ENCODE assay signal across 8 mouse cellular contexts in the genomic region with DNA sequence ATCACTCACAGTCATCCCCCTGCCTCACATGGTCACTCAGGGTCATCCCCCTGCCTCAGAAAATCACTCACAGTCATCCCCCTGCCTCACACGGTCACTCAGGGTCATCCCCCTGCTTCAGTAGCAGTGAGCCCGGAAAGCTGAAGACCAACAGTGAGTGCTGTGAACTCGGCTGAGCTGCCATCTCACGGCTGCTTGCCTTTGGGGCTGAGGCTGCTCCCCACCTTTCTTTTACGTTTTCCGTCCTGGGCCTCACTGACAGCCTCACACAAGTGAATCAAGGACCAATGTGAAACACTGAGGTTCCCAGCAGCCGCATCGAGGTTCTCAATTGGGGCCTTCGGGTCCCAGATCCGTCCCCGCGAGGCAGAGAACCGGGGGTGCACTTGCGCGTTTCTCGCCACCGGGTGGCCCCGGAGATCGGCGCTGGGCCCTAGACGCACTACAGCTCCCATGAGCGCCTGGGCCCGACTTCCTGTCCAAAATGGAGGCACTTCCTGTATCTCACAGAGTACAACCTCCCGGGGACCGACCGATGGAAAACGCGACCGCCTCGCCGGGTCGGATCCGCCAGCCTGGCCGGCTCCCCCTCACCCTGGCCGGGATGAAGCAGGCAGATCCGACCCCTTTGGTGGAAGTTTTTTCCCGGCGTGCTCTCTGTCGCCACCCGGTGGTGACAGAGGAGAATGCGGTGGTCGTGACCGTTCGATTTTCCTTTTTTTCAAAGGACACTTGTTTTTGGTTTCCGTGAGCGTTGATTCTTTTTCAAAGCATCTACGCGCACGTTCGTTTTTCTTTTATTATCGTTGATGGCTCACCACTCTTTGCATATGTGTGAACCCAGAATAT. TPM values are rescaled to one million over a fixed set of nuclear protein-coding genes. Genes with fewer than 3 reads are reported as not detected.
DNase-seq lines count a peak whose midpoint lies in the region; ATAC-seq and TF ChIP-seq lines count a peak whose summit lies in the region.
"Not testable (repeated sequence)": the region's sequence is repeated elsewhere in the genome, so short reads cannot be mapped to it uniquely, and the experiment has no call there.

No protein-coding gene starts in this region.

- H3K9ac ChIP-seq in ES-Bruce4 (ENCODE audit: low read depth, poor library complexity, severe bottlenecking), result peak overlapping the region; percentile 2
- peak overlapping the region; percentile 29 for H3K9ac ChIP-seq in forebrain, embryonic 14.5 days (ENCODE audit: low read length)
- H3K9ac ChIP-seq in liver, embryonic 16.5 days (ENCODE audit: low read depth, low read length), result peak overlapping the region; percentile 6
- H3K9ac ChIP-seq in neural tube, embryonic 11.5 days (ENCODE audit: low read length), result not testable (repeated sequence)
- H3K9ac ChIP-seq in stomach, embryonic 16.5 days (ENCODE audit: low read length), result peak overlapping the region; percentile 17

- TF ChIP-seq POLR2A in ES-Bruce4 (IDR thresholded peaks at IDR 0.05; ENCODE audit: insufficient read depth, low read length), result not testable (repeated sequence)

- H3K4me1 ChIP-seq in ES-Bruce4 (ENCODE audit: control insufficient read depth, insufficient read depth, low read length), result peaks cover 13% of the 10 kb centered on the region
- not testable (repeated sequence) for H3K4me1 ChIP-seq in forebrain, embryonic 14.5 days (ENCODE audit: control insufficient read depth, insufficient read depth, low read length); liver, embryonic 16.5 days (ENCODE audit: control insufficient read depth, low read depth, low read length); neural tube, embryonic 11.5 days (ENCODE audit: control insufficient read depth, insufficient read depth, low read length); stomach, embryonic 16.5 days (ENCODE audit: control insufficient read depth, insufficient read depth, low read length)

- H3K9me3 ChIP-seq in ES-Bruce4 (replicated peaks; ENCODE audit: control insufficient read depth, insufficient read depth, low read length, poor library complexity, severe bottlenecking), result not testable (repeated sequence)
- peaks cover 45% of the 10 kb centered on the region for H3K9me3 ChIP-seq in forebrain, embryonic 14.5 days (replicated peaks; ENCODE audit: control insufficient read depth, low read length)
- H3K9me3 ChIP-seq in liver, embryonic 16.5 days (replicated peaks; ENCODE audit: control insufficient read depth, low read length), result peaks cover 44% of the 10 kb centered on the region
- H3K9me3 ChIP-seq in neural tube, embryonic 11.5 days (ENCODE audit: control insufficient read depth, low read length), result peaks cover 43% of the 10 kb centered on the region
- peaks cover 50% of the 10 kb centered on the region for H3K9me3 ChIP-seq in stomach, embryonic 16.5 days (replicated peaks; ENCODE audit: control insufficient read depth, low read length)

- ATAC-seq in forebrain, embryonic 14.5 days, result peak; percentile 89
- peak; percentile 86 for ATAC-seq in liver, embryonic 16.5 days (ENCODE audit: low read depth)
- peak; percentile 90 for ATAC-seq in neural tube, embryonic 11.5 days (ENCODE audit: insufficient read depth, low FRiP score, low TSS enrichment)
- peak; percentile 87 for ATAC-seq in stomach, embryonic 16.5 days (ENCODE audit: insufficient read depth, low FRiP score)

- peak overlapping the region; percentile 24 for H3K4me3 ChIP-seq in ES-Bruce4 (ENCODE audit: low read depth, low read length)
- peak overlapping the region; percentile 19 for H3K4me3 ChIP-seq in forebrain, embryonic 14.5 days (ENCODE audit: low read depth, low read length)
- H3K4me3 ChIP-seq in liver, embryonic 16.5 days (ENCODE audit: low read depth, low read length), result peak overlapping the region; percentile 27
- 0 out of 2 replicates have a peak overlapping the region, but pooled peaks have one; percentile 5 for H3K4me3 ChIP-seq in neural tube, embryonic 11.5 days (ENCODE audit: low read depth, low read length)
- peak overlapping the region; percentile 15 for H3K4me3 ChIP-seq in stomach, embryonic 16.5 days (replicated peaks; ENCODE audit: low read length)

- WGBS in forebrain, embryonic 14.5 days, result 46% methylated on average over 51 of the region's 51 CpGs
- 44% methylated on average over 47 of the region's 51 CpGs for WGBS in liver, embryonic 16.5 days (ENCODE audit: insufficient replicate concordance)
- WGBS in neural tube, embryonic 11.5 days, result 52% methylated on average over 48 of the region's 51 CpGs
- WGBS in stomach, embryonic 16.5 days, result 51% methylated on average over 48 of the region's 51 CpGs

- H3K36me3 ChIP-seq in ES-Bruce4 (ENCODE audit: control insufficient read depth, insufficient read depth, low read length, poor library complexity, severe bottlenecking), result peaks cover 35% of the 10 kb centered on the region
- peaks cover 72% of the 10 kb centered on the region for H3K36me3 ChIP-seq in forebrain, embryonic 14.5 days (ENCODE audit: control insufficient read depth, insufficient read depth, low read length)
- peaks cover 58% of the 10 kb centered on the region for H3K36me3 ChIP-seq in liver, embryonic 16.5 days (ENCODE audit: control insufficient read depth, insufficient read depth)
- peaks cover 41% of the 10 kb centered on the region for H3K36me3 ChIP-seq in neural tube, embryonic 11.5 days (ENCODE audit: control insufficient read depth, insufficient read depth, low read length)
- peaks cover 58% of the 10 kb centered on the region for H3K36me3 ChIP-seq in stomach, embryonic 16.5 days (ENCODE audit: control insufficient read depth, insufficient read depth, low read length)

- H3K27me3 ChIP-seq in ES-Bruce4 (ENCODE audit: control insufficient read depth, insufficient read depth, low read length, poor library complexity, severe bottlenecking); forebrain, embryonic 14.5 days (replicated peaks; ENCODE audit: control insufficient read depth, insufficient read depth, low read length); liver, embryonic 16.5 days (ENCODE audit: control insufficient read depth, insufficient read depth, low read depth, low read length); neural tube, embryonic 11.5 days (ENCODE audit: control insufficient read depth, insufficient read depth, low read length); stomach, embryonic 16.5 days (ENCODE audit: control insufficient read depth, insufficient read depth, low read length): not testable (repeated sequence)

- DNase-seq in cerebellum, adult 11-12 months, result peak; percentile 95
- DNase-seq in forebrain, embryonic 14.5 days (ENCODE audit: low spot score), result peak; percentile 58
- DNase-seq in heart, postnatal 14 days, result peak; percentile 76 to 88
- DNase-seq in kidney, postnatal 4 days, result peak; percentile 85 to 91
- peak; percentile 53 for DNase-seq in neural tube, embryonic 11.5 days (ENCODE audit: low spot score)

- intact Hi-C loops in heart, postnatal 14 days (cut with DNase I), result not testable (repeated sequence)

- TF ChIP-seq EP300 in ES-Bruce4 (IDR thresholded peaks at IDR 0.05; ENCODE audit: insufficient read depth, low read depth, low read length), result not testable (repeated sequence)

- TF ChIP-seq CTCF in ES-Bruce4 (IDR thresholded peaks at IDR 0.05; ENCODE audit: low read depth, low read length), result not testable (repeated sequence)

- peak overlapping the region; percentile 37 for H3K4me2 ChIP-seq in forebrain, embryonic 14.5 days (ENCODE audit: low read length)
- H3K4me2 ChIP-seq in liver, embryonic 16.5 days (ENCODE audit: low read depth, low read length), result peak overlapping the region; percentile 47
- peak overlapping the region; percentile 7 for H3K4me2 ChIP-seq in neural tube, embryonic 11.5 days (ENCODE audit: low read depth)
- H3K4me2 ChIP-seq in stomach, embryonic 16.5 days (ENCODE audit: low read depth, low read length), result peak overlapping the region; percentile 28

- peak overlapping the region; percentile 3 for H3K27ac ChIP-seq in ES-Bruce4 (ENCODE audit: insufficient read depth, low read length)
- peak overlapping the region; percentile 45; the same call in 1 of the 2 replicates for H3K27ac ChIP-seq in forebrain, embryonic 14.5 days (ENCODE audit: low read depth, low read length)
- not testable (repeated sequence) for H3K27ac ChIP-seq in liver, embryonic 16.5 days (ENCODE audit: low read length); neural tube, embryonic 11.5 days (ENCODE audit: low read depth, low read length); stomach, embryonic 16.5 days (ENCODE audit: low read length)

RNA-seq across cellular contexts. Expression of a gene that starts 22.7 kb away (rescaled TPM):
- polyA plus RNA-seq in ES-Bruce4 (2011; ENCODE audit: insufficient read depth, insufficient read length, low read depth, missing spikeins), result 1,061 and 1,174 TPM in 2 replicates
- polyA plus RNA-seq in forebrain, embryonic 14.5 days (2014; fragmentation: Nextera tagmentation; extraction: Ambion mirVana), result 77.4 and 108 TPM in 2 replicates
- total RNA-seq in heart, postnatal 14 days (2021), result 10 to 100 TPM; 38.7 to 77.5 TPM
- 58.5 and 73.3 TPM in 2 replicates for polyA plus RNA-seq in liver, embryonic 16.5 days (2015; fragmentation: Nextera tagmentation; extraction: Ambion mirVana)
- 214 and 267 TPM in 2 replicates for polyA plus RNA-seq in neural tube, embryonic 11.5 days (2014; fragmentation: Nextera tagmentation; extraction: Ambion mirVana)
- polyA plus RNA-seq in stomach, embryonic 16.5 days (2015; fragmentation: Nextera tagmentation; extraction: Ambion mirVana), result 124 and 172 TPM in 2 replicates
